Mouse (Mus musculus) brain, embryonic 14.5 days (tissue): ENCODE data around the gene Tnfaip8l1. TPM values are rescaled to one million over a fixed set of nuclear protein-coding genes. Genes with fewer than 3 reads are reported as not detected.
A peak's percentile ranks its signal among the peaks of the same experiment; 100 is the strongest.

Experiments
- DNase-seq: peaks from one replicate; pipeline ENCODE4 v3.0.0-alpha.2; 2011; ENCODE audit warnings: low read depth
- CTCF ChIP-seq: fragments of 200-500 bp; IDR thresholded peaks from 2 replicates; pipeline ENCODE4 v1.5.1; 2012; ENCODE audit warnings: inconsistent platforms, mild to moderate bottlenecking, moderate library complexity, borderline replicate concordance; ENCODE audit not compliant: insufficient read depth, insufficient read length; ENCODE audit errors: extremely low read depth
- POLR2A ChIP-seq: fragments of 200-500 bp; IDR thresholded peaks from 2 replicates; pipeline ENCODE4 v1.6.1; 2012; ENCODE audit warnings: mild to moderate bottlenecking, inconsistent platforms, borderline replicate concordance; ENCODE audit not compliant: poor library complexity, insufficient read depth, insufficient read length, severe bottlenecking; ENCODE audit errors: extremely low read depth
- polyA plus RNA-seq: library from polyadenylated mRNA; depleted of rRNA; stranded (reverse); fragments of >200 nt; gene quantifications from 2 replicates; pipeline ENCODE4 v1.2.3, GENCODE M21; 2012

Gene Tnfaip8l1
- polyA plus RNA-seq, 1 experiment: 9.8 TPM

DNA sequence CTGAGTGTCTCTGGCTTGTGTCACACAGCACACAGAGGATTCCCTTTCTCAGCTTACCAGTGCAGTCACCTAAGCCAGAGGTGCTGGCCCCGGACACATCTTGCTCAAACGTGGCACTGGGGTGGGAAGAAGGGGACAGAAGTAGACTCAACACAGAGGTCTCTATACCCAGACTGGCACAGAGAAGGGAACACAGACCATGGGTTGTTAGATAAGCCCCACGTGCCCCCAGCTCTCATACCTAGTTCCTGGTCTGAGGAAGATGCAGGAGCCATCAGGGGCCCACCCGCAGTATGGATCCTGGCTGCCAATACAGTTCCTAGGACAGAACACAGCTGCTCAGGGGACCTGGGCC, 37.0 kb upstream of the Tnfaip8l1 start:
- DNase-seq: no peak
- no peak for TF ChIP-seq POLR2A
- TF ChIP-seq CTCF: no peak

DNA sequence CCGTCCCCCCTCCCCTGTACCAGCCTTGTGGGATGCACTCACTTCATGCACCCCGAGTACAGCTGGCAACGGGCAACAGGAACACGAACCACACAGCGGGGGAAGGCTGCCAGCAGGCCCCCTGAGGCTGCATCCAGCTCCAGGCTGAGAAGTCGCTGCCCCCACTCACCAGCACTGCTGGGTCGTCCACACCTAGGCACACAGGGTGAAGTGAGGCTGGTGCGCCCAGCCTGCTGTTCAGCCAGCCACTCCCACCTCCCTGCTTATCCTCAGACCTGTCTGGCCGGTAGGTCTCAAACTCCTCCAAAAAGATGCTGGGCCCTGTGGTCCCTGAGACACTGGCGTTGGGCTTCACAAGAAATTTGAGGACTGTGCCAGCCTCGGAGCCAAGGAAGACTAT, 36.1 kb upstream of the Tnfaip8l1 start:
- no peak for TF ChIP-seq CTCF
- TF ChIP-seq POLR2A: no peak
- DNase-seq: no peak

DNA sequence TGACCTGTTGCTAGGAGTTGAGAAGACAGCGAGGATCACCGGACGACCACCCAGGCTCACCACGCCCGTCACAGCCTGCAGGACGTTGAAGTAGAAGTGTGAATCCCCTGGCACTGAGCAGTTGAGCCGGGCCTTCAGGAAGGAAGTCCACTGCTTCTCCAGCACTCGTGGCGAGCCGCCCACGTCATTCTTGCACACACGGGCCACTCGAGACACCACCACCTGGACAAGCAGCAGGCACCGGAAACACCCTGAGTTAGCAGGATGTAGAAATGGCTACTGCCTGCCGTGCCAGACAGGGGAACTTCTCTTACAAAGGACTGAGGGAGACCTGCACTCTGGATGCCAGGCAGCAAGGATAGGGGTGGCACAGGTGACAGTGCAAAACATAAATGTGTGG, 34.0 kb upstream of the Tnfaip8l1 start:
- TF ChIP-seq POLR2A (no peak), CTCF (no peak)
- no peak for DNase-seq

- no peak for DNase-seq
- TF ChIP-seq CTCF (no peak), POLR2A (no peak)
Measured at GRCm38 (mm10) chr17:56131136-56131535, 31.1 kb upstream of the Tnfaip8l1 start.

GRCm38 (mm10) chr17:56131814-56132213, 30.5 kb upstream of the Tnfaip8l1 start:
- DNase-seq: peak; percentile 64
- no peak for TF ChIP-seq POLR2A
- peak; percentile 81 for TF ChIP-seq CTCF

GRCm38 (mm10) chr17:56132661-56133060, 29.6 kb upstream of the Tnfaip8l1 start:
- no peak for TF ChIP-seq POLR2A
- TF ChIP-seq CTCF: peak; percentile 92
- peak; percentile 47 for DNase-seq

- DNase-seq: no peak
- TF ChIP-seq CTCF: no peak
- TF ChIP-seq POLR2A: no peak
Measured at GRCm38 (mm10) chr17:56133457-56134363, 28.6 kb upstream of the Tnfaip8l1 start.

- TF ChIP-seq POLR2A (no peak), CTCF (peak; percentile 75)
- no peak for DNase-seq
Measured at GRCm38 (mm10) chr17:56134463-56134971, 27.8 kb upstream of the Tnfaip8l1 start.

DNA sequence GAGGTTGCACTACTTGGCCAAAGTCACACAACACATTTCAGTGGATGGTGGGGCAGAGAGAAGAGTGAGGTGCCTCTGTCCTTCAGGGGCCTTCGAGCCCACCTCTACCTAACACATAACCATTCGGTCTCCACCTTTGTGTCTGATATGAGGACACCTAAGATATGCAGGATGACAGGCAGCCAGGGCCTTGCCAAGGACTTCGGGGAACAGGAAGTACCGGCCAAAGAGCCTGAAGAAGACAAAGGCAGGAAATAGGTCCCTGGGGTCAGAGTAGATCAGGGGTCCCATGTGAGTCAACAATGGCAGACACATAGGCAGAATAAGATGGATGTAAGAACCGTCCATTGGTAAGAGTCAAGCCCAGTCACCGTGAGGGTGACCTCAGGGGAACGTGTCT, 25.7 kb upstream of the Tnfaip8l1 start:
- no peak for TF ChIP-seq POLR2A
- TF ChIP-seq CTCF: no peak

DNA sequence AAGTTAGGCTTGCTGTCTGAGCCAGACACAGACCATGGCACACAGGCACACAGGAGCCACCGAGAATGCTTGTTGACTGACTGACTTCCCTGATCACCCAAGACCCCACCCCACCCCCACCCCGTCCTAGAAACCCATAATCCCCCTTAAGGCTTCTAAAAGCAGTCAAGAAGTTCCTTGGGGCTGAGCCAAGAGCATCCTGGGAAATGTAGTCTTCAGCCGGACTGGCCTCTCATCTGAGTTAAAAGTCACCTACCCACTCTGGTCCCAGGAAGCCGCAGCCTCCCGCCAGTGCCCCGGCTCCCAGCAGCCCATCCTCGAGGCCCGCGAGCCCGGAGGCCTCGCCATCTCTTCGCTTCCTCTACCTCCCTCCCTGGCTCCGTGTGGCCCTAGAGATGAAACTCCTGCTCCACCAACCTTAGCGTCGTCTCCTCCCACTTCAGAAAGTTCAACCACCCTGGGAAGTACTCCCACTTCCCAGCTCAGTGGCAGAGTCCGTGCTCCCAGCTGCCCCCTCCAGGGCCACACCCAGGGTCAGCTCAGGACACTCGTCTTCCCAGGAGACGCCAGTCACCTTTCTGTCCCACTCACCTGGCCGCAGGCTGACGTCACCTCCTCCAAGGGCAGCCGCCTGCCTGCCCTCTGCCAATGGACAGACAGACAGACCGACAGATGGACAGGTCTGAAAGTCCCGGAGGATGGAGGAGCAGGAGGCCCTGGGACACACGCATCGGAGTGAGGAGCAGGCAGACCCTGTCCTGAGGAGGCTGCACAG, 24.3 kb upstream of the Tnfaip8l1 start:
- no peak for DNase-seq
- no peak for TF ChIP-seq POLR2A

More for the DNA sequence above, 25.7 kb upstream of the Tnfaip8l1 start:
- DNase-seq: no peak

- peak; percentile 44 for DNase-seq
- TF ChIP-seq CTCF: no peak
- no peak for TF ChIP-seq POLR2A
Measured at GRCm38 (mm10) chr17:56139355-56139754, 22.9 kb upstream of the Tnfaip8l1 start.

DNA sequence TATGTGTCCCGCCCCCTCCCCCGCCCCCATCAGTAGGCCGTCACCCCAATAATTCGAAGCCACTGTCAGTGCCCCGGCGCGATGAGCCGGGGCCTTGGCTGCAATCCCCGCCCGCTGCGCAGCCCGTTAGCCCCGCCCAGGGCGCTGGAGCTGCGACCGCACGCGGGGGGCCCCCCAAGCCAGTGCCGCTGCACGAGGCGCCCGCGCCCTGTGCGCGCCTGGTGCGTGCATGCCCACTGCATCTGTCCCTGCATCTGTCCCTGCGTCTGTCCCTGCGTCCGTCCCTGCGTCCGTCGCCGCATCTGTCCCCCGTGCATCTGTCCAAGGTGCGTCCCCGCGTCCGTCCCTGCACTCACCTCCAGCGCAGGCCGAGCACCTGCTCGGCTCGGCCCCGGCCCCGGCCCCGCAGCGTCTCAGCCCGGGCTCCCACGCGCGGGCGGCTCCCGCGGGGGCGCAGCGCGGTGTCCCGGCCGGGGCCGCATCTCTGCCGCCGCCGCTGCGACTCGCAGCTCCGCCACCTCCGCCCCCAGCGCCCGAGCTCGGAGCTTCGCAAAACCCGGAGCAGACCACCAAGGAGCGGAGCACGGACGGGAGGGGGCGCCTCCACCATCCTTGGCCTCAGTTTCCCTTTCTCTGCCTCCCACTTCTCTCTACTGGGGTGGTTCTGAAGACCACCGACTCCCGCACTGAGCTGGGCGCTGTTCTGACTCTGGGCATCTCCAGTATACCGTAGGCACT, 22.2 kb upstream of the Tnfaip8l1 start, which contains the start of gene Sema6b:
Gene Sema6b (minus strand): TSS at position 486 of the 738 bp plus-strand sequence.
- peak; percentile 86 for DNase-seq
- TF ChIP-seq CTCF (no peak), POLR2A (peak; percentile 50; the same call in 1 of the 2 replicates)
